Mouse (Mus musculus): Measurements from ENCODE around the gene Anks1.

- TF ChIP-seq GATA1 (IDR thresholded peaks at IDR 0.05; ENCODE audit: borderline replicate concordance, low read length) (no peak), FLI1 (IDR thresholded peaks at IDR 0.05; ENCODE audit: low read length) (no peak)
Observed at GRCm38 (mm10) chr17:28069446-28069845, 160.3 kb downstream of the Anks1 start.

Data from megakaryocyte, embryonic 14.5 days (primary cell).